Mouse (Mus musculus) small intestine, adult 2 months (tissue): ENCODE measurements at regions not wholly inside any gene's neighbourhood (a gene's known extent, or its start where the extent isn't known, plus 50 kb on each side); places are given as distances from the start of the nearest gene placed in this dataset.

Source experiments
- CTCF ChIP-seq: fragments of 200-500 bp; IDR thresholded peaks from 2 replicates; pipeline ENCODE4 v1.5.1; 2012; ENCODE audit warnings: low read depth, mild to moderate bottlenecking, control low read depth, inconsistent platforms, low read length, moderate library complexity, mixed read lengths; ENCODE audit not compliant: insufficient replicate concordance, insufficient read length; ENCODE audit errors: extremely low read depth
- POLR2A ChIP-seq: fragments of 200-500 bp; IDR thresholded peaks from 2 replicates; pipeline ENCODE4 v1.6.1; 2012; ENCODE audit warnings: low read depth, mild to moderate bottlenecking, control low read depth, inconsistent platforms, low read length, moderate library complexity

DNA sequence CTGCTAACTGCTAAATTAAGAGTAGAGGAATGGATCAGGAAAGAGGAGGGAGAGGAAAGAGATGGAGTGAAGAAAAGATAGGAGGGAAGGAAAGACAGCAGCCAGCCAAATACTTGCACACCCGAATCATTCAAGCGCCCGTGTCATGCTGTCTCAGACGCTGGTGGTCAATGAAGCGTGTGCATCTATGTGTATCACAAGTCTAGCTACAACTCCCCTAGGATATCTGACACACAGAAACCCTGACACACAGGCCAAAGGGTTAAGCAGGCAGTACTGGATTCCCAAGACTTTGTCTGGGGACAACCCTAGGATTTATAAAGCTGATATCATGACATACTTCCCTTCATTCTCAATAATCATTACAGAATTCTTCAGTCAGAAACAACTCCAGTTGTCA is 289.7 kb downstream of the Ptbp2 start:
- TF ChIP-seq CTCF, result no peak
- no peak for TF ChIP-seq POLR2A
